Mouse (Mus musculus) mesoderm, embryonic 11.5 days (tissue): ENCODE data around the gene Sorcs2.
A peak's percentile ranks its signal among the peaks of the same experiment; 100 is the strongest.

ENCODE experiments used
- DNase-seq: peaks from one replicate; pipeline ENCODE4 v3.0.0-alpha.2; 2012; ENCODE audit warnings: low read depth, low spot score

Sorcs2 gene

DNA sequence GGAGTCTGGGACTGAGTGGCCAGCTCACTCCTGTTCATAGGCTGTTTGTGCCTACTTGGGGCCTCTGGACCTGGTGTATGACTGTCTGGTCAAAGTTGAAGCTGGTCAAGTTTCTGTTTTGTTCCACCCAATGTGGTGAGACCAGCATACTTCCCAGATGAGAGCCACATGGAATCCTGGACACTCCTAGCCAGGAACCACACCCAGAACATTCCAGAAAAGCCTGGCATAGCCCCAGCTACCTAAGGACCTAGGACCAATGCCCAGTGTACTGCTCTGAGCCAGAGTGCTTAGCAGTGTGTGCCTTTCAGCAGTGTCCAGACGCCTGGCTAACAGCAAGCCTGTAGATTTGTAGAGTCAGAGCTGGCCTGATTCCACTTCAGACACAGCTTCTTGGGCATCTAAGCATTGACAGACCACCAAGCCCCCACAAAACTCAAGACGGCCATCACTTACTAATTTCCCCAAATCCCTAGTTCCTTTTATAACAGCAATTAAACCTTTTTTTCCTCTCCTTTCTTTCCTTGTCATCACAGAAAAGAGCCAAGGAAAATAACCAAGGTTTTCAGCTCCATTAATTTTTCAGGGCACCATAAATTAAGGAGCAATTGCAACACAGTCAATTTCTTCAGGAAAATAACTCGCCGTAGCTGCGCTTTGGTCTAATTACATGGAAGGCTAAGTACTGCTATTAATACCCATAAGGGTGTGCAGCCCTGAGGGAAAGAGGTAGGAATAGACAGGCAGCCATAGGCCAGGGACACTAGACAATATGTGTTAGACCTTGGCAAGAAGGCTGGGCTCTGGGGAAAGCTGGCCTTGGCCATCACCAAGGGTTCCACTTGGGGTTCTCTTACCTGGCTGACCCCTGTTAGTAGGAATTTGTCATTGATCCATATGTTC is 322.5 kb downstream of the Sorcs2 start:
- no peak for DNase-seq

- peak; percentile 33 for DNase-seq
Observed at GRCm38 (mm10) chr5:36069503-36070360, 328.2 kb downstream of the Sorcs2 start.

DNA sequence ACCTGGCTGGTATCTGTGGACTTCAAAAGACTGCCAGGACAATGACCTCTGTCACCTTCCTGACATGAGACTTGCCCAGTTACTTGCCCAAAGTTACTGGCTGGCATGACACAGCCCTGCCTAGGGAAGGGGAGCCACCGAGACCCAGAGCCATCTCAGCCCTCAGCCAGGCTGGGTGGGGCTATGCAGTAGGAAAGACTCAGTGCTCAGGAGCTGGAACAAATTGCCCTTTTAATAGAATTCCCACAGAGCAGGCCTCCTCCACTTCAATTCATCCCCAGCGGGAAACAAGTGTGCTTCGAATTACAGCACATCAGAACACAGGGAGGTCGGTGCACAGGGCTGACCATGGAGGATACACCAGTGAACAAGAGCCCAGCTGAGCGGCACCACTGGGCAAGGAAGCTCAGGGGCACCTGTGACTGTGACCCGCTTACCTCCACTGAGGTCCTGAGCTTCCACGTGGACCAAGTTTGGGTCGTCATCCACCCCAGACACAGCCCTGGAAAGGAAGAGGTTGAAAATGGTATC is 330.2 kb downstream of the Sorcs2 start:
- peak; percentile 16 for DNase-seq

- no peak for DNase-seq
Observed at GRCm38 (mm10) chr5:36057804-36058322, 340.1 kb downstream of the Sorcs2 start.

- DNase-seq, result no peak
Observed at GRCm38 (mm10) chr5:36056921-36057320, 341.0 kb downstream of the Sorcs2 start.

- DNase-seq, result no peak
Observed at GRCm38 (mm10) chr5:36055876-36056275, 342.1 kb downstream of the Sorcs2 start.

GRCm38 (mm10) chr5:36054498-36054897 is 343.4 kb downstream of the Sorcs2 start:
- peak; percentile 23 for DNase-seq

DNA sequence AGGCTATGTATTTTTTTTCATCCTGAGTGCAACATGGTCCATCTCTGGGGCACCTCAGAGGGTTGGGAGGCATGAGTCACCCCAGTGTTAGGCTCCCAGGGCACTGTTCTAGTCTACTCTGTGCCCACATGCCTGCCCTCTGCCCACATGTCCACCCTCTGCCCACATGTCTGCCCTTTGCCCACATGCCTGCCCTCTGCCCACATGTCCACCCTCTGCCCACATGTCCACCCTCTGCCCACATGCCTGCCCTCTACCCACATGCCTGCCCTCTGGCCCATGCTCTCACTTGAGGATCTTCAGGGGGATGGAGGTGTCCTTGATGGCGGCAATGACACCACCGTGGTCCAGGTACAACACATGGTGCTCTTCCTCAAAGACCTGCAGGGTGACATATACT is 354.8 kb downstream of the Sorcs2 start:
- DNase-seq, result no peak

- DNase-seq, result no peak
Observed at GRCm38 (mm10) chr5:36041756-36042155, 356.2 kb downstream of the Sorcs2 start.

DNA sequence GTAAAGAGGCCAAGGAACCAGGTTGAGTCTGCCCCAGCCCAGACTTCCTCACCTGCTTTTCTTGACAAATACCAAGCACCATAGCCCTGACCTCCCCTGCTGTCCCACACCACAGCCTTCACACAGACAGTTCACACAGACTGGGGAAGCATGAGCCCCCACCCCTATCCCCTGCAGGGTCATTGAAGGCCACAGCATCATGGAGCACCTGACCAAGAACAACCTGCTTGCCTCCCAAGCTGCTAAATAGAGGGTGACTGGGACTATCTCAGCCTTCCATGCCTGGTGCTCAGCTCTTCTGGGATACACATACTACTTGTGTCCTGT is 356.7 kb downstream of the Sorcs2 start:
- no peak for DNase-seq

GRCm38 (mm10) chr5:36040398-36041235 is 357.3 kb downstream of the Sorcs2 start:
- DNase-seq, result no peak

DNA sequence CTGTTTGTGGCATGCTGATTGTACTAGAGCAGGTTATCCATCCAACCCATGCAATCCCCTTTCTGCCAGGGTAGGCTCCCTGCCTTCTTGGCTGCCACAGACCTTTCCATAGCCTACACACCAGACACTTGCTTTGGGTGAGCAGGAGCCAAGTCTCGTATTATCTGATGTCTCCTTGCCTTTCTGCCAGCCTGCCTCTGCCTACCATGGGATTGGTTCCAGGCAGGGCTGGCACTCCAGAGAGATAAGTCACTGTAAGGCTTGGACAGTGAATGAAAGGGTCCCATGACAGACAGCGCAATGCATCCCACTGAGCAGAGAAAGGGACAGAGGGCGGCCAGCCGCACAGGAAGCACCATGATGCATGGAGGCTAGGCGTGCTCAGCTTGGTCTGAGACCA is 358.3 kb downstream of the Sorcs2 start:
- DNase-seq, result no peak

GRCm38 (mm10) chr5:36033531-36034426 is 364.2 kb downstream of the Sorcs2 start:
- DNase-seq, result peak; percentile 84

GRCm38 (mm10) chr5:36025076-36025475 is 372.9 kb downstream of the Sorcs2 start:
- no peak for DNase-seq

DNA sequence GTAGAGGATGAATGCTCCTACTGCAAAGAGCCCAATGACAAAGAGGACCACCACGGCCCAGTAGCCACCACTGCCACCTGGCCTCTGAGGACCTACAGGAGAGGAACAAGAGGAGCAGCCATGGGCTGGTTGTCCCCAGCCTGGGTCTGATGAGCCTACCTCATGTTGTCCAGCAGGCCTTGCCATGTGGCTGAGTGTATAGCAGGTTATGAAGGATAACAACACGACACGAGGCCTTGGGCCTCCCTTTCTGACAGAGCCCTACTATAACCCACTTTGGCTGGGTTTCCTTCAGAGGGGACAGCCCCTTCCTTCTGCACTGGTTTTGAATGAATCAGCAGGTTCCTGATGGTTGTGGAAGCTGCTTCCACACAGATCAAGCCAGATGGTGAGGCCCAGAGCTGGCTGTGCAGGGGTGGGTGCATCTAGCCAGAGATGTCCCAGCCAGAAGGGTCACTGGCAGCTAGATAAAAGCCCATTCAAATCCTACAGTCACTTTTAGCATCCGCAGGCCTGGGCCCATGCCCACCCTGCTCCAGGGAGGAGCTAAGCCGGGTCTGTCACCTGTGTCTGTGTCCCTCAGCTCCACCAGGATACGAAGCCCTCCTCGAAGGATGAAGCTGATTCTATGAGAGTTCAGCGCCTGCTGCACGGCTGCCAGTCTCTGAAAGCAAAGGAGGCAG is 373.8 kb downstream of the Sorcs2 start:
- DNase-seq, result no peak

- DNase-seq, result peak; percentile 37
Observed at GRCm38 (mm10) chr5:36022361-36022760, 375.6 kb downstream of the Sorcs2 start.

- no peak for DNase-seq
Observed at GRCm38 (mm10) chr5:36021091-36021490, 376.8 kb downstream of the Sorcs2 start.

GRCm38 (mm10) chr5:36018366-36018765 is 379.6 kb downstream of the Sorcs2 start:
- DNase-seq, result peak; percentile 21

DNA sequence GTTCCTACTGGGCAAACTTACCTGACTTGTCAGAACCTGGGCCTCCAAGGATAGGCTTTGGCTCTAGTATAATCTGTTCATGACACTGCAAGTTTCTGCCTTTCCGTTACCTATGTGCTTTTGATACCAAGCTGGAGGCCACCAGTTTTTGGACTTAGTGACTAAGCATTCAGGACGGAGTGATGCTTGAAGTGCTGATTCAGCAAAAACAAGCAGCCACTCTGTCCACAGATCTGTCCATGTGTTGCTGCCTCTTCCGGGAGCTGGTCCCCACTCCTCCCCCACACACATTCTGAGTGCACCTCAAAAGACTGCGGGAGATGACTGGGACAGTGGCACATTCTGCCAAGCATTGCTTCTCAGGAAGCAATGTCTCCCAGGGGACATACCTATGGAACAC is 388.5 kb downstream of the Sorcs2 start:
- no peak for DNase-seq

- no peak for DNase-seq
Observed at GRCm38 (mm10) chr5:36007649-36008048, 390.3 kb downstream of the Sorcs2 start.
